Mouse (Mus musculus) cerebellum, adult 2 months (tissue): ENCODE data around the gene Plpp1. TPM values are rescaled to one million over a fixed set of nuclear protein-coding genes. Genes with fewer than 3 reads are reported as not detected.

Source experiments
- DNase-seq, 2 experiments: peaks; one replicate each; pipeline ENCODE4 v3.0.0; 2021
- H3K27ac ChIP-seq: fragments of 200-500 bp; 2 replicates; pipeline ENCODE4 v1.5.1; 2012; ENCODE audit warnings: low read length, control low read depth, inconsistent platforms; ENCODE audit not compliant: insufficient read depth
- H3K27me3 ChIP-seq: fragments of 200-500 bp; 2 replicates; pipeline ENCODE4 v1.6.1; 2012; ENCODE audit warnings: inconsistent platforms, mild to moderate bottlenecking, low read length, moderate library complexity; ENCODE audit not compliant: control insufficient read depth, insufficient read depth
- H3K4me1 ChIP-seq: fragments of 200-500 bp; 2 replicates; pipeline ENCODE4 v1.6.1; 2011; ENCODE audit warnings: low read length; ENCODE audit not compliant: control insufficient read depth, insufficient read depth
- H3K4me3 ChIP-seq: fragments of 200-500 bp; replicated peaks from 2 replicates; pipeline ENCODE3; 2011; ENCODE audit warnings: mild to moderate bottlenecking, low read depth, low read length, control low read depth; ENCODE audit not compliant: insufficient read depth
- CTCF ChIP-seq: fragments of 200-500 bp; IDR thresholded peaks from 2 replicates; pipeline ENCODE4 v1.5.1; 2011; ENCODE audit warnings: low read depth, mild to moderate bottlenecking, control low read depth, low read length, moderate library complexity, borderline replicate concordance; ENCODE audit not compliant: insufficient read depth
- POLR2A ChIP-seq: fragments of 200-500 bp; IDR thresholded peaks from 2 replicates; pipeline ENCODE4 v1.6.1; 2011; ENCODE audit warnings: low read length, control low read depth, borderline replicate concordance; ENCODE audit not compliant: insufficient read depth
- WGBS: fragments of 180-500 bp; shearing (Covaris S2); methylation state at CpG from one replicate; pipeline ENCODE4 v1.1.7; 2018; 5-methylcytosine and 5-hydroxymethylcytosine counted together
- polyA plus RNA-seq: library from polyadenylated mRNA; depleted of rRNA; stranded (reverse); fragments of >200 nt; gene quantifications from 2 replicates; pipeline ENCODE4 v1.2.3, GENCODE M21; 2012

Gene Plpp1
- polyA plus RNA-seq, 1 experiment: 35.2 TPM

- WGBS: 96% methylated on average over 4 of the region's 4 CpGs
- Histone ChIP-seq H3K27ac (no peak overlapping the region), H3K4me3 (no peak overlapping the region), H3K4me1 (no peaks in the 10 kb centered on the region; the same call in 1 of the 2 replicates), H3K27me3 (no peaks in the 10 kb centered on the region)
- TF ChIP-seq POLR2A: no peak
- DNase-seq: no peak
These were observed 9.7 kb downstream of the Plpp1 start for GRCm38 (mm10) chr13:112810248-112810645.

GRCm38 (mm10) chr13:112810751-112811150 lies 10.2 kb downstream of the Plpp1 start:
- no peak for TF ChIP-seq CTCF
- no peak for TF ChIP-seq POLR2A
- H3K4me3 ChIP-seq: no peak overlapping the region
- DNase-seq: no peak
- H3K27me3 ChIP-seq: no peaks in the 10 kb centered on the region
- WGBS: 55% methylated on average over 9 of the region's 9 CpGs
- H3K4me1 ChIP-seq: no peaks in the 10 kb centered on the region; the same call in 1 of the 2 replicates
- H3K27ac ChIP-seq: no peak overlapping the region

- Histone ChIP-seq H3K27me3 (no peaks in the 10 kb centered on the region), H3K27ac (no peak overlapping the region), H3K4me1 (no peaks in the 10 kb centered on the region; the same call in 1 of the 2 replicates), H3K4me3 (no peak overlapping the region)
- no peak for TF ChIP-seq POLR2A
- TF ChIP-seq CTCF: no peak
- no peak for DNase-seq
- 88% methylated on average over 8 of the region's 8 CpGs for WGBS
These were observed 11.3 kb downstream of the Plpp1 start for GRCm38 (mm10) chr13:112811708-112812403.

DNA sequence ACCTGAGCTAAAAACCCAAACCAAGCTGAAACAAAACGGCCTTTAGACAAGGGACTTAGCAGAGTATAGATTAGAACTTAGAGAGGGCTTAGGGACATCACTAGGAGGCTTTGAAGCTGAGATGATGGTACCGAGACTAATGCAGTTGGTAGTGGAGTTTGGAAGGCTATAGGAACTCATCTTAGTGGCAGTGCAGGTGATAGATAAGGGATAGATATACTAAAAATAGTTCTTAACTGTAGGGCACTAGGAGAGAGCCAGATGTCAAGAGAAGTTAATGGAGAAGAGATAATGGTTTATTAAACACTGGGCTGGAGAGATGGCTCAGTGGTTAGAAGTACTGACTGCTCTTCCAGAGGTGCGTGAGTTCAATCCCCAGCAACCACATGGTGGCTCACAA lies 15.4 kb downstream of the Plpp1 start:
- Histone ChIP-seq H3K4me3 (no peak overlapping the region), H3K27ac (no peak overlapping the region), H3K27me3 (no peaks in the 10 kb centered on the region), H3K4me1 (no peaks in the 10 kb centered on the region)
- DNase-seq: no peak
- 89% methylated on average over 3 of the region's 3 CpGs for WGBS
- TF ChIP-seq POLR2A (no peak), CTCF (no peak)

DNA sequence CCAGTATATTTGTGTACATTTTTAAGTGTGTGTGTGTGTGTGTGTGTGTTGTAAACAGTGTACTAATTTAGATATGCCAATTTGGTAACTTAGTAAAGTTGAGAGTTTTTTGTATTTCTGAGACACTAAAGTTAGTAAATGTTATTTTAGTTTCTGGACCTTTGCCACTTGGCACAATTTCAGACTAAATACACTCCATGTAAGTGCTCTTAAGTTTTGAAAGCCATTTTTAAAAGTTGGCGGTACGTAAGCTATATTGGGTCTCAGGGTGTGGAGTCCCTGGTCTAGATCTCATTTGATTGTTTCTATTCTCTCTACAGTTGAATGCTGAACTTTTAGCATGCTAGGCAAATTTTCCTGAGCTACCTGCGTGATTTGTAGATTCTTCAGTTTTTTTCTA lies 17.5 kb downstream of the Plpp1 start:
- Histone ChIP-seq H3K27ac (no peak overlapping the region), H3K27me3 (no peaks in the 10 kb centered on the region), H3K4me3 (no peak overlapping the region), H3K4me1 (no peaks in the 10 kb centered on the region)
- DNase-seq: no peak
- 95% methylated on average over 3 of the region's 3 CpGs for WGBS
- TF ChIP-seq POLR2A (no peak), CTCF (no peak)

GRCm38 (mm10) chr13:112822413-112822812 lies 21.8 kb downstream of the Plpp1 start:
- H3K27me3 ChIP-seq: no peaks in the 10 kb centered on the region
- TF ChIP-seq POLR2A: no peak
- no peak for TF ChIP-seq CTCF
- DNase-seq: no peak
- H3K27ac ChIP-seq: no peak overlapping the region
- H3K4me1 ChIP-seq: no peaks in the 10 kb centered on the region
- 83% methylated on average over 3 of the region's 3 CpGs for WGBS
- H3K4me3 ChIP-seq: no peak overlapping the region

- no peak for DNase-seq
- 80% methylated on average over 6 of the region's 6 CpGs for WGBS
- Histone ChIP-seq H3K4me1 (no peaks in the 10 kb centered on the region), H3K4me3 (no peak overlapping the region), H3K27ac (no peak overlapping the region), H3K27me3 (no peaks in the 10 kb centered on the region)
- TF ChIP-seq POLR2A: no peak
- no peak for TF ChIP-seq CTCF
These were observed 22.8 kb downstream of the Plpp1 start for GRCm38 (mm10) chr13:112823236-112823910.
